Mouse (Mus musculus): Measurements from ENCODE around the gene Sirt1. TPM values are rescaled to one million over a fixed set of nuclear protein-coding genes. Genes with fewer than 3 reads are reported as not detected.

The Sirt1 gene
- 8.5 and 11.2 TPM in 2 replicates for polyA plus RNA-seq (2014; fragmentation: Nextera tagmentation; extraction: Ambion mirVana)

DNA sequence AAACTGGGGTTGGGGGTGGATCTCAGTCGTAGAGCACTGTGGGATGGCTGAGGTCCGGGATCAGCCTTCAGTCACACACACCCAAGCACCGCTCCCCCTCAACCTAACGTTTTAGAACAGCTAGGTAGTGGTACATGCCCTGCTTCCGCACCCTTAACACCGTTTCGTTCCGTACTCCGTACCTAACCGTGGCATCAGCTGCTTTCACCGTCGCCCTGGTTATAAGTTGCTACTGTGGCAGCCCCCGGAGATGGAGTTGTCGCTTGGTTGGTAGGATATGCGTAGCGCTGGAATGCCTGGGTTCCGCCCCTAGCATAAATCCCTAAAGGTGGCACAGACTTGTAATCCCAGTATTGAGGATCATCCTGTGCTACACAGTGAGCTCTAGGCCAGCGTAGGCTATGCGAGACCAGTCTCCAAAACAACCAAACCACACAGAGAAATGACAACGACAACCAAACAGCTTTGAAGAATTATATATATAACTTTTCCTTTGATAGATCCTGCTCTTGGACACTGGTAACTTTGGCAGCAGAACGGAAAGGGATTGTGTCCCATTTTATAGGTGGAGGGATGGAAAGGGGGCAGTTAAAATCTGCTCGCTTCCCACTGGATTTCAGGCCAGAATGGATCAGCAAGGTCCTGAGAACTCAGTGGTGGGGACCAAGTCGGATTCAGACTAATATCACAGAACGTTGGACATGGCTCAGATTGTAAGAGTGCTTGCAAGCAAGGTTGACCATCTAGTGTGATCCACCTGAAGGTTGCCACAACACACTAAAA is at the start of gene Sirt1:
Gene Sirt1, minus strand, starts transcription at position 207 of the 783 bp plus-strand sequence.
- Histone ChIP-seq H3K27ac (ENCODE audit: low read depth) (no peak within 1 kb of the TSS), H3K4me3 (ENCODE audit: low read depth, low read length) (peak within 1 kb of the TSS; percentile 49), H3K36me3 (ENCODE audit: insufficient read depth) (no peaks in the 10 kb centered on the region), H3K9me3 (ENCODE audit: low read depth, low read length) (no peaks in the 10 kb centered on the region), H3K4me1 (ENCODE audit: insufficient read depth) (no peaks in the 10 kb centered on the region), H3K9ac (peak within 1 kb of the TSS; percentile 65), H3K27me3 (ENCODE audit: insufficient read depth, low read length) (0 out of 2 replicates have a peak, but pooled peaks cover 4% of the 10 kb centered on the region), H3K4me2 (peak within 1 kb of the TSS; percentile 79)
- 4% methylated on average over 24 of the region's 24 CpGs for WGBS
- DNase-seq, result peak; percentile 21
- TF ChIP-seq CTCF (IDR thresholded peaks at IDR 0.05; ENCODE audit: low read depth), result no peak
- ATAC-seq (ENCODE audit: insufficient read depth), result no peak

DNA sequence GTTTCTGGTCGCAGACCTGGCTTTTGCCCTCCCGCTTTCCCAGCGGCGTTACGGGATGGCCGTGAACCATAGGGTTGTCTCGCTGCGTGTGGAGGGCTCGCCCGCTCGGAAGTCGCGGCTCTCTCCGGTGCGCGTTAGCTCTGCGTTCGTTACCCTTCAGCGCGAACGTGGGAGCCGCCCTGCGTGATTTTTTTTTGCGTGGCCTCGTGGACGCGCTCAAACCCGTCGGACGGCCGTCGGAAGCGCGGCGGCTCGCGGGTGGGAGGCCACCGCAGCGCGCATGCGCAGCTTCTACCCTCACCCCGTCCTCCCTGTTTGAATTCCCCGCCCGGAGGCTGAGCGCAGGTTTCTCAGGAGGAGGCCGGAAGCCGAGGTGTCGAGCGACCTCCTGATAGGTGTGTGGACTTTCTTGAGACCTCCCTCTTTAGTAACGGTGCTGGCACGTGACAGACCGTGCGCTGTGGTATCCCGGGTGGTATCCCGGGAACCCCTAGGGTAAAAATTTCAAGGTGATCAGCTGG is 48.3 kb upstream of the Sirt1 start, which contains the start of gene Ctnna3:
Gene Ctnna3, plus strand, starts transcription at position 314 of the 521 bp plus-strand sequence.
- no peaks in the 10 kb centered on the region for H3K27me3 ChIP-seq (ENCODE audit: insufficient read depth, low read length)
- no peaks in the 10 kb centered on the region for H3K36me3 ChIP-seq (ENCODE audit: insufficient read depth)
- peak within 1 kb of the TSS; percentile 82 for H3K4me3 ChIP-seq (ENCODE audit: low read depth, low read length)
- ATAC-seq (ENCODE audit: insufficient read depth) (peak; percentile 92), DNase-seq (peak; percentile 93)
- peak within 1 kb of the TSS; percentile 90 for H3K27ac ChIP-seq (ENCODE audit: low read depth)
- TF ChIP-seq CTCF (IDR thresholded peaks at IDR 0.05; ENCODE audit: low read depth), result no peak
- H3K9ac ChIP-seq, result peak within 1 kb of the TSS; percentile 79
- under 1% methylated on average over 55 of the region's 55 CpGs for WGBS
- peak within 1 kb of the TSS; percentile 64 for H3K4me2 ChIP-seq
- no peaks in the 10 kb centered on the region for H3K9me3 ChIP-seq (ENCODE audit: low read depth, low read length)
- no peaks in the 10 kb centered on the region for H3K4me1 ChIP-seq (ENCODE audit: insufficient read depth)

DNA sequence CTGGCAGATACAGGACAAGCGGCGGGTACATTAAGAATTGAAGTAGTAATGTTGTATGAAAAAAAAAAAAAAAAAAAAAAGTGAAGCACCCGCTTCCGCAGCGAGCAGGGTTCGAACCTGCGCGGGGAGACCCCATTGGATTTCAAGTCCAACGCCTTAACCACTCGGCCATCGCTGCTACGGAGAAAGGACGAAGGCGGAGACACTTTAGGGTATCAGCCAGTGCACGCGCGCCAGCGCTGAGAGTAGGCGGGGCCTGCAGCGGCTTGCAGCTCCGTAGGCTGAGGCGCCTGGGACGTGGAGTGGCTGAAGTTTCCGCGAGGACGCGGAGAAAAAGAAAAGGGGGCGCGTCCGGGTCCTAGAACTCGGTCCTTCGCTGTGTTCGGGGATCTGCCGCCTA is 47.9 kb upstream of the Sirt1 start:
- Histone ChIP-seq H3K27me3 (ENCODE audit: insufficient read depth, low read length) (no peaks in the 10 kb centered on the region), H3K4me2 (peak overlapping the region; percentile 64), H3K27ac (ENCODE audit: low read depth) (peak overlapping the region; percentile 90), H3K9ac (peak overlapping the region; percentile 79), H3K4me3 (ENCODE audit: low read depth, low read length) (peak overlapping the region; percentile 82), H3K9me3 (ENCODE audit: low read depth, low read length) (no peaks in the 10 kb centered on the region), H3K4me1 (ENCODE audit: insufficient read depth) (no peaks in the 10 kb centered on the region), H3K36me3 (ENCODE audit: insufficient read depth) (no peaks in the 10 kb centered on the region)
- TF ChIP-seq CTCF (IDR thresholded peaks at IDR 0.05; ENCODE audit: low read depth), result no peak
- WGBS, result under 1% methylated on average over 34 of the region's 34 CpGs
- peak; percentile 93 for ATAC-seq (ENCODE audit: insufficient read depth)
- DNase-seq, result peak; percentile 98

DNA sequence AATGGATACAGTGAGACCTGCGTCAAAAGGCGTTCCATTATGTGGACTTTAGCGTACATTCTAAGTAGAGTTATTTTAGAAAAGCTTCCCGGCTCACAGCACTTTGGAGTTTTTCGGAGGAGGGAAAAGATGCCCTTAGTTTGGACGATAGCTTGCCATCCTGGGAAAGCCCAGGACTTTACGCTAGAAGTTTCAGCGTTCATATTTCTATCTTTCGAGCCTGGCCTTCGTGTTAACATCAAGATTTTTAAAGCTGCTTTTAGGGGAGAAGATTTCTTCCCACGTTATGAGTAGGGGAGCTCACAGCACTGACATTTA is 47.5 kb upstream of the Sirt1 start:
- Histone ChIP-seq H3K4me3 (ENCODE audit: low read depth, low read length) (peak overlapping the region; percentile 82), H3K27ac (ENCODE audit: low read depth) (0 out of 2 replicates have a peak overlapping the region, but pooled peaks have one; percentile 19), H3K4me2 (peak overlapping the region; percentile 63), H3K36me3 (ENCODE audit: insufficient read depth) (no peaks in the 10 kb centered on the region), H3K9me3 (ENCODE audit: low read depth, low read length) (no peaks in the 10 kb centered on the region), H3K4me1 (ENCODE audit: insufficient read depth) (no peaks in the 10 kb centered on the region), H3K9ac (peak overlapping the region; percentile 54), H3K27me3 (ENCODE audit: insufficient read depth, low read length) (no peaks in the 10 kb centered on the region)
- ATAC-seq (ENCODE audit: insufficient read depth), result no peak
- TF ChIP-seq CTCF (IDR thresholded peaks at IDR 0.05; ENCODE audit: low read depth), result no peak
- WGBS, result 2% methylated on average over 11 of the region's 11 CpGs
- no peak for DNase-seq

DNA sequence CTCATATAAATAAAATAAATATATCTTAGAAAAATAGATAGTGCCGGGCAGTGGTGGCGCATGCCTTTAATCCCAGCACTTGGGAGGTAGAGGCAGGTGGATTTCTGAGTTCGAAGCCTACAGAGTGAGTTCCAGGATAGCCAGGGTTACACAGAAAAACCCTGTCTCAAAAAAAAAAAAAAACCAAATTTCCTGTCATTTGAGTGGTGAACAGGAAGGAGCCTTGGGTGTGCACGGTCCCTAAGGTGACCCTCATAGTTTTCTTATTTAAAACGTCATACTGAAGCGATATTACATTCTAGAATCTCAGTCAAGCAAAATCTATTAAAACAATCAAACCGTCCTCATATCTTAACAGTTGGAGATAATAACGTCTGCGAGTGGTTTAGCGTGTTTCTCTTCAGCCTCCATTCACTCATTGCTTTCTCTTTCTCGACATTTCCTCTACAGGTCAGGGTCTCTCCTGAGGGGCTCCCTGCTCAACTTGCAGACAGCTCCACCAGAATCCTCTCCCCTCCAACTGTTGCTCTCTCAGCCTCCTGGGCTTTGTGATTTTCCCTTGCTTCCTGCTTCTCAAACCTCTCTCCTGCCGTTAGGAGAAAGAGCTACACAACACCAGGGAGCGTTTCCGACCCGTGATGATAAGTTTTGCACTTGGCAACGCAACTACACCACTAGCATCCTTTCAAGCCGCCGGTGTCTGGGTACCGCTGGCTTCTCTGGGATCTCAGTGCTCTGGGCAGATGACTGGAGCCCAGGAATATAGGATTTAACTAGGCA is 46.9 kb upstream of the Sirt1 start:
- Histone ChIP-seq H3K27ac (ENCODE audit: low read depth) (0 out of 2 replicates have a peak overlapping the region, but pooled peaks have one; percentile 19), H3K4me2 (peak overlapping the region; percentile 63)
- no peak for TF ChIP-seq CTCF (IDR thresholded peaks at IDR 0.05; ENCODE audit: low read depth)

DNA sequence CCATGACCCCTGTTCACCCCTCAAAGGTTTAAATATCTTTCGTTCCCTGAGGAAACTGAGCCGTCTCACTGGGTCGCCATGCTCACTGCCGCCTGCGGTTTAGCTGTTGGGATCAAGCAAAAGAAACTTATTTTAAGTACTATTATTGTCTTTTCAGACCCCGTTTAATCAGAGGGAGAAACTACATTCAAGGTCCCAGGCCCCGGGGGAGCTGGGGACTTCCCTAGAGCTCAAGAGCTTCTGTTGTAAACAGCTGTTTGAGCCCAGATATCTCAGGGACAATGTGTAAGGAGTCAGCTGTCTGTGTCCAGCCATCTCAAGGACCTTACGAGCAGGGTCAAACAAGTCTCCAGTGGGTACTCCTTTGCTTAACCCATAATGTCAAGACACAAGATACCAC is 45.6 kb upstream of the Sirt1 start:
- WGBS, result 74% methylated on average over 8 of the region's 8 CpGs
- no peak overlapping the region for H3K9ac ChIP-seq
- H3K4me3 ChIP-seq (ENCODE audit: low read depth, low read length), result no peak overlapping the region
- H3K36me3 ChIP-seq (ENCODE audit: insufficient read depth), result no peaks in the 10 kb centered on the region
- ATAC-seq (ENCODE audit: insufficient read depth), result no peak
- no peaks in the 10 kb centered on the region for H3K4me1 ChIP-seq (ENCODE audit: insufficient read depth)
- no peak for TF ChIP-seq CTCF (IDR thresholded peaks at IDR 0.05; ENCODE audit: low read depth)
- H3K27me3 ChIP-seq (ENCODE audit: insufficient read depth, low read length), result no peaks in the 10 kb centered on the region
- no peaks in the 10 kb centered on the region for H3K9me3 ChIP-seq (ENCODE audit: low read depth, low read length)
- H3K4me2 ChIP-seq, result no peak overlapping the region
- DNase-seq, result no peak
- no peak overlapping the region for H3K27ac ChIP-seq (ENCODE audit: low read depth)

More for the DNA sequence above, 46.9 kb upstream of the Sirt1 start:
- Histone ChIP-seq H3K4me3 (ENCODE audit: low read depth, low read length) (peak overlapping the region; percentile 82), H3K9ac (peak overlapping the region; percentile 54), H3K27me3 (ENCODE audit: insufficient read depth, low read length) (no peaks in the 10 kb centered on the region), H3K36me3 (ENCODE audit: insufficient read depth) (no peaks in the 10 kb centered on the region), H3K4me1 (ENCODE audit: insufficient read depth) (no peaks in the 10 kb centered on the region), H3K9me3 (ENCODE audit: low read depth, low read length) (no peaks in the 10 kb centered on the region)
- DNase-seq (peak; percentile 72), ATAC-seq (ENCODE audit: insufficient read depth) (0 out of 2 replicates have a peak, but pooled peaks have one; percentile 5)
- 14% methylated on average over 19 of the region's 19 CpGs for WGBS

DNA sequence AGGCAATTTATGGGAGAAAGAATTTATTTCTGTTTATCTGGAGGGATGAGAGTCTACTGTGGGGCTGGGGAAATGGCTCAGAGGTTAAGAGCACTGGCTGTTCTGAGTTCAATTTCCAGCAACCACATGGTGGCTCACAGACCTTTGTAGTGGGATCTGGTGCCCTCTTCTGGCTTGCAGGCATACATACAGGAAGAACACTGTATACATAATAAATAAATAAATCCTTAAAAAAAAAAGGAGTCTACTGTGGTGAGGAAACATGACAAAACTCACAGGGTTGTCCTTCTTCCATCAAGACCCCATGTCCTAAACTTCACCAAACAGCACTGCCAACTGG is 42.9 kb upstream of the Sirt1 start:
- Histone ChIP-seq H3K4me3 (ENCODE audit: low read depth, low read length) (no peak overlapping the region), H3K36me3 (ENCODE audit: insufficient read depth) (no peaks in the 10 kb centered on the region), H3K9me3 (ENCODE audit: low read depth, low read length) (no peaks in the 10 kb centered on the region), H3K27me3 (ENCODE audit: insufficient read depth, low read length) (no peaks in the 10 kb centered on the region), H3K4me2 (no peak overlapping the region), H3K9ac (no peak overlapping the region), H3K4me1 (ENCODE audit: insufficient read depth) (no peaks in the 10 kb centered on the region), H3K27ac (ENCODE audit: low read depth) (no peak overlapping the region)
- ATAC-seq (ENCODE audit: insufficient read depth) (no peak), DNase-seq (peak; percentile 43)
- TF ChIP-seq CTCF (IDR thresholded peaks at IDR 0.05; ENCODE audit: low read depth), result peak; percentile 60
